Mouse (Mus musculus) intestine, embryonic 15.5 days (tissue): ENCODE data around the gene Thoc7. TPM values are rescaled to one million over a fixed set of nuclear protein-coding genes. Genes with fewer than 3 reads are reported as not detected.
"Not testable (repeated sequence)": the region's sequence is repeated elsewhere in the genome, so short reads cannot be mapped to it uniquely, and the experiment has no call there.

Experiments used
- ATAC-seq: fragments of 200-750 bp; cut with Nextera tagmentation; 2 replicates; pipeline ENCODE4 v1.8.0; 2017; ENCODE audit warnings: moderate TSS enrichment, moderate library complexity
- H3K27ac ChIP-seq: fragments of 300-500 bp; sonication (generic); 2 replicates; pipeline ENCODE4 v1.5.1; 2015; ENCODE audit warnings: mild to moderate bottlenecking, inconsistent platforms
- H3K27me3 ChIP-seq: fragments of 300-500 bp; sonication (generic); replicated peaks from 2 replicates; pipeline ENCODE4 v1.6.1; 2015; ENCODE audit warnings: inconsistent platforms
- H3K36me3 ChIP-seq: fragments of 300-500 bp; sonication (generic); 2 replicates; pipeline ENCODE4 v1.6.1; 2015; ENCODE audit warnings: inconsistent platforms
- H3K4me1 ChIP-seq: fragments of 300-500 bp; sonication (generic); replicated peaks from 2 replicates; pipeline ENCODE4 v1.6.1; 2015; ENCODE audit warnings: inconsistent platforms
- H3K4me2 ChIP-seq: fragments of 300-500 bp; sonication (generic); replicated peaks from 2 replicates; pipeline ENCODE4 v1.6.1; 2015; ENCODE audit warnings: mild to moderate bottlenecking, inconsistent platforms
- H3K4me3 ChIP-seq: fragments of 300-500 bp; sonication (generic); replicated peaks from 2 replicates; pipeline ENCODE4 v1.5.1; 2015; ENCODE audit warnings: inconsistent platforms
- H3K9ac ChIP-seq: fragments of 300-500 bp; sonication (generic); 2 replicates; pipeline ENCODE4 v1.6.1; 2015; ENCODE audit warnings: inconsistent platforms
- H3K9me3 ChIP-seq: fragments of 300-500 bp; sonication (generic); 2 replicates; pipeline ENCODE4 v1.6.1; 2016; ENCODE audit warnings: inconsistent platforms
- WGBS: fragments of 180-500 bp; shearing (Covaris S2); methylation state at CpG from one replicate; pipeline ENCODE4 v1.1.7; 2015; 5-methylcytosine and 5-hydroxymethylcytosine counted together
- polyA plus RNA-seq: library from polyadenylated mRNA; unstranded; fragments of >200 nt; fragmentation: Nextera tagmentation; extraction: Ambion mirVana; gene quantifications from 2 replicates; pipeline ENCODE4 v1.2.1, GENCODE M21; 2015

Gene Thoc7
- polyA plus RNA-seq, 1 experiment from 2014 or later: 196 TPM

DNA sequence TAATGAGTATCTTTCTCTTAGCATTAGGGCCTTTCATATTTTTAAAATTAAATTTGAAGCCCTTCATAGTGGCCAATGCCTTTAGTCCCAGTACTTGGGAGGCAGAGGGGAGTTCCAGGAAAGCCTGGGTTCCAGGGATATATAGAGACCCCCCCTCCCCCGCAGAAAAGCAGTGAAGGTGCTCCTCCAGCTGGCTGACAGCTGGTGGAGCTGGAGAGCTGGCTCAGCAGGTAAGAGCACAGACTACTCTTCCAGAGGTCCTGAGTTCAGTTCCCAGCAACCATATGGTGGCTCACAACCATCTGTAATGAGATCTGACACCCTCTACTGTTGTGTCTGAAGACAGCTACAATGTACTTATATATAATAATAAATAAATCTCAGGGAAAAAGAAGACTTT lies 6.0 kb upstream of the Thoc7 start:
- H3K9me3 ChIP-seq: no peaks in the 10 kb centered on the region
- H3K9ac ChIP-seq: no peak overlapping the region
- H3K4me1 ChIP-seq: peaks cover 6% of the 10 kb centered on the region
- WGBS: 37% methylated on average over 1 of the region's 1 CpGs
- H3K27me3 ChIP-seq: no peaks in the 10 kb centered on the region
- ATAC-seq: no peak
- no peak overlapping the region for H3K27ac ChIP-seq
- H3K4me2 ChIP-seq: no peak overlapping the region
- H3K4me3 ChIP-seq: no peak overlapping the region
- H3K36me3 ChIP-seq: no peaks in the 10 kb centered on the region

DNA sequence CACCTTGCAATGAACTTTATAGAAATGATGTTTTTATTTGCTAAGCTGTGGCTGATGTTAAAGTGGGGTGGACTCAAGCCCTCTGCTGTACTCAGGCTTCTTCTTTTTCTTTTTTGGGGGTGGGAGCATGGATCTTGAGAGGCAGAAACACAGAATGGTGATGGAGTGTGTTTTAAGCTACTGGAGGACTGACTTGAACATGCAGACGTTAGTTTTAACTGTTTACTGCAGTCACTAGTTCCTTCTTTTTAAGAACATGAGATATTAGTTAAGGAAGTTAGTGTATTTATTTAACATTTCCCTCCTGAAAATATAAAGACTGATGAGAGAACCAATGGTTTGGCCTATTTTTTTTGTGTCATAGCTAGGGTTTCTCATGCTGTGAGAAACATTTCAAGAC lies 1.9 kb upstream of the Thoc7 start:
- no peaks in the 10 kb centered on the region for H3K9me3 ChIP-seq
- H3K4me3 ChIP-seq: no peak overlapping the region
- WGBS: 45% methylated on average over 1 of the region's 1 CpGs
- no peak overlapping the region for H3K4me2 ChIP-seq
- no peak overlapping the region for H3K9ac ChIP-seq
- H3K4me1 ChIP-seq: peaks cover 6% of the 10 kb centered on the region; the same call in 1 of the 2 replicates
- no peak overlapping the region for H3K27ac ChIP-seq
- ATAC-seq: no peak
- H3K36me3 ChIP-seq: no peaks in the 10 kb centered on the region
- no peaks in the 10 kb centered on the region for H3K27me3 ChIP-seq

DNA sequence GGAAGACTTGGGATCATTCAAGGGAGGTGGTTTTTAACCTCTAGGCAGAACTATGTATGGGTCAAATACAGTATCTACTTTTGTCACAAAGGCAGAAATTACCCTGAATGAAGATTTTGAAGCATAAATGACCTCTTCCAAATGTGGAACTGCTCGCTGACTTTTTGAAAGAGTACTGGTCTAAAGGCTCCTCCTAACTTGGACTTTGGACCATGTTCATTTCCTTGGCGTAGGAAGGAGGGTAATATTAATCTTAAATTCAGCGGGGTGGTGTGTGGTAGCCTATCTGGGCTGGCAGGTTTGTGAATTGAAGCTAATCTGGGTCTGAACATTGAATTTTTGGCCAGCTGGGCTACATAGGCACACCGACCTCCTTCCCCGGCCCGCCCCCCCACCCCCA lies 824 bp upstream of the Thoc7 start:
- ATAC-seq: no peak
- Histone ChIP-seq H3K4me2 (peak overlapping the region; percentile 17; the same call in 1 of the 2 replicates), H3K27me3 (no peaks in the 10 kb centered on the region), H3K4me1 (peaks cover 6% of the 10 kb centered on the region; the same call in 1 of the 2 replicates), H3K9me3 (no peaks in the 10 kb centered on the region), H3K9ac (no peak overlapping the region), H3K4me3 (no peak overlapping the region), H3K27ac (no peak overlapping the region), H3K36me3 (no peaks in the 10 kb centered on the region)
- 75% methylated on average over 6 of the region's 6 CpGs for WGBS

DNA sequence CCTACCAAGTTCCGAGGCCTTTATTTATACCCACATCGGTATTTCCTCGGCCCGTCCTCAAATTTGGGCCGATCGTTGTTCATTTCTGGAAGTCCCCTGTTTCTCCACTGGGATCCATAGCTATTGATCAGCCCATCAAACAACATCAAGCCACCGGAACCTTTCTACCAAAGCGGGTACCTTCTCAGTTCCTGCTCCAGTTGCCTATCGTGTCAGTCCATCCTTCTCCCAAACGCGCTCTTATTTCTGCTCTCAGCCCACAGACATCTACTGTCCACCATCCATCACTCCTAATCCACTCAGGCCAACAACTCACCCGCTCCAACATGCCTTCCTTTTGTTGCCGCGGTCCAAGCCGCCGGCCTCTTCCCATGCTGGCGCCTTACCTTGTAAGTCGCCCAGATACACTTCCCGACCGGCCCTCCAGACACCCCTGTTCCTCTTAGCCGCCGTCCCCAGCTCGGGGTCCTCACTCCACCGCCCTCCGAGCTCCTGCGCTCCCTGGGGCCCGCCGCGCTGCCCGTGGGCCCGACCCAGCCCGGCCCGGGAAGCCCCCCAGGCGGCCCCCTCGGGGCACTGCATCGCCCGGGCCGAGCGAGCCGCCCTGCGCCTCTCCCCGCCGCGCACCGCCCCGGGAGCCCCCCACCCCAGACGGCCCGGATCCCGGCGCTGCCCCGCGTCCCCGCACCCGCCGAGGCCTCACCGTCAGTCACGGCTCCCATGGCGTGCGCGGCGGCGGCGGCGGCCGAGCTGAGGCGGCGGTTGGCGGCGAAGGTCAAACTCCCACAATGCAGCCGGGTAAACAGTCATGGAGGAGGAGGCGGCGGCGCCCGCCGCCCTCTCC lies 948 bp downstream of the Thoc7 start:
- no peaks in the 10 kb centered on the region for H3K36me3 ChIP-seq
- peak overlapping the region; percentile 96 for H3K9ac ChIP-seq
- ATAC-seq: peak; percentile 89
- no peaks in the 10 kb centered on the region for H3K9me3 ChIP-seq
- H3K4me1 ChIP-seq: 0 out of 2 replicates have a peak, but pooled peaks cover 6% of the 10 kb centered on the region
- peak overlapping the region; percentile 93 for H3K27ac ChIP-seq
- H3K27me3 ChIP-seq: no peaks in the 10 kb centered on the region
- peak overlapping the region; percentile 92 for H3K4me3 ChIP-seq
- peak overlapping the region; percentile 69 for H3K4me2 ChIP-seq
- under 1% methylated on average over 55 of the region's 75 CpGs for WGBS

DNA sequence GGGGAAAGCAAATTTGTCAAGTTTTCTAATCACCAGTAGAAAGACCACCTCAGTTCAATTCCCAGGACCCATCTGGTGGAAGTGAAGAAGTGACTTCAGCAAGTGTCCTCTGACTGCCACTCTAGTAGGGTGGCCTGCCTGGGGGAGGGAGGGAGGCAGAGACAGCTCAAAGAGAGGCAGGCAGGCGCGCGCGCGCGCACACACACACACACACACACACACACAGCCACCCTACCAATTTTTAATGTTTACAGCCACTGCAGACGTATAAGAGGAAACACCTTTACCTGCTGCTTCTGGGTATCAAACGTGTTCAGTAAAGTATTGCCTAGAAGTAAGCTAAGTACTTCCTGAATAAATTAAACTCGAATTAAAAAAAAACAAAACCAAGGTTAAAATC lies 1.6 kb downstream of the Thoc7 start:
- H3K27ac ChIP-seq: peak overlapping the region; percentile 93; the same call in 1 of the 2 replicates
- ATAC-seq: peak; percentile 30
- H3K4me2 ChIP-seq: peak overlapping the region; percentile 60
- no peaks in the 10 kb centered on the region for H3K9me3 ChIP-seq
- H3K27me3 ChIP-seq: no peaks in the 10 kb centered on the region
- H3K36me3 ChIP-seq: peaks cover 2% of the 10 kb centered on the region; the same call in 1 of the 2 replicates
- 0 out of 2 replicates have a peak, but pooled peaks cover 6% of the 10 kb centered on the region for H3K4me1 ChIP-seq
- H3K4me3 ChIP-seq: peak overlapping the region; percentile 92
- under 1% methylated on average over 9 of the region's 9 CpGs for WGBS
- H3K9ac ChIP-seq: peak overlapping the region; percentile 96

DNA sequence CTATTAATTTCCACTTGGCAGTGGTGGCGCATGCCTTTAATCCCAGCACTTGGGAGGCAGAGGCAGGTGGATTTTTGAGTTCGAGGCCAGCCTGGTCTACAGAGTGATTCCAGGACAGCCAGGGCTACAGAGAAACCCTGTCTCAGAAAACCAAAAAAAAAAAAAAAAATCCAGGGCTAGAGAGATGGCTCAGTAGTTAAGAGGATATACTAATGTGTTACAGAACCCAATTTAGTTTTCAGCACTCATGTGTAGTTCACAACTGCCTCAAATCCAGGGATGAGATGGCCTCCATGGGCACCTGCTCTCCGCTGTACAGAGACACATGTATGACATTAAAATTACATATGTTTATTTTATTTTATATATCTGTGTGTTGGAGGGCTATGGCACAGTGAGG lies 9.5 kb downstream of the Thoc7 start:
- H3K36me3 ChIP-seq: peaks cover 11% of the 10 kb centered on the region
- H3K27me3 ChIP-seq, H3K9ac ChIP-seq, ATAC-seq, H3K4me1 ChIP-seq, H3K27ac ChIP-seq, H3K9me3 ChIP-seq, H3K4me2 ChIP-seq, H3K4me3 ChIP-seq: not testable (repeated sequence)
- WGBS: 95% methylated on average over 3 of the region's 3 CpGs

DNA sequence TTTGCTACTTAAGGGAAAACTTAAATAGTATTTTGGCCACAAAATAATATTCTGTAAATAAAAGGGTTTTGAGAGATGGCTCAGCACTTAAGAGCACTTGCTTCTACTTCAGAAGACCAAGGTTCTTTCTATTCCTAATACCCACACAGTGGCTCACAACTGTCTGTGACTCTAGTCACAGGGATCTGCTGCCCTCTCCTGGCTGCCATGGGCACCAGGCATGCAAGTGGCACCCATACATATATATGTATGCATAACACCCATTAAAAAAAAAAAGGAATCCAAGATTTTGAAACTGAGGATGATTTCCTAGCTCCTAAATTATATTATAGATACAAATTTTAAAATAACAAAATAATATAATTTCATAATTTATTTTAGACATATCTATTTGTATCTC lies 11.3 kb downstream of the Thoc7 start:
- Histone ChIP-seq H3K36me3 (peaks cover 11% of the 10 kb centered on the region), H3K27ac (no peak overlapping the region), H3K27me3 (no peaks in the 10 kb centered on the region), H3K4me1 (no peaks in the 10 kb centered on the region), H3K9me3 (no peaks in the 10 kb centered on the region), H3K4me2 (no peak overlapping the region), H3K9ac (no peak overlapping the region), H3K4me3 (no peak overlapping the region)
- ATAC-seq: no peak

DNA sequence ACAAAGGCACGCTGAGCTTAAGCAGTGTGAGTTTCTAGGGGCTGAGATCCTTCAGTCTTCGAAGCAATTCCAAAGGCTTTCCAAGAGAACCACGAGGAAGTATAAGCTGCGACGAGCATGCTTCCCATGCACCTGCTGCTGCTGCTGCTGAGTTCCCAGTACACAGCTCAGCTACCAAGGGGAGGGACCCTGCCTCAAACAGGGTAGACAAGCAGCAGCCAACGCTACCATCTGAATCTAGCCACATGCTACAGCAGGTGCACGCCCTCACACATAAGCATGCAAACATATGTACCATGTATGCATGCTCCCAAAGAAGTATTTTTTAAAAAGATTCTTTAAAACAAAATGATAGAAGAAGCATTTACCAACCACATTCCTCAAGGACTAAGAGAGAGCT lies 13.3 kb downstream of the Thoc7 start:
- no peak overlapping the region for H3K4me3 ChIP-seq
- no peaks in the 10 kb centered on the region for H3K4me1 ChIP-seq
- 94% methylated on average over 7 of the region's 7 CpGs for WGBS
- H3K36me3 ChIP-seq: peaks cover 8% of the 10 kb centered on the region; the same call in 1 of the 2 replicates
- no peak for ATAC-seq
- no peaks in the 10 kb centered on the region for H3K27me3 ChIP-seq
- H3K4me2 ChIP-seq: no peak overlapping the region
- no peak overlapping the region for H3K27ac ChIP-seq
- H3K9me3 ChIP-seq: no peaks in the 10 kb centered on the region
- no peak overlapping the region for H3K9ac ChIP-seq

DNA sequence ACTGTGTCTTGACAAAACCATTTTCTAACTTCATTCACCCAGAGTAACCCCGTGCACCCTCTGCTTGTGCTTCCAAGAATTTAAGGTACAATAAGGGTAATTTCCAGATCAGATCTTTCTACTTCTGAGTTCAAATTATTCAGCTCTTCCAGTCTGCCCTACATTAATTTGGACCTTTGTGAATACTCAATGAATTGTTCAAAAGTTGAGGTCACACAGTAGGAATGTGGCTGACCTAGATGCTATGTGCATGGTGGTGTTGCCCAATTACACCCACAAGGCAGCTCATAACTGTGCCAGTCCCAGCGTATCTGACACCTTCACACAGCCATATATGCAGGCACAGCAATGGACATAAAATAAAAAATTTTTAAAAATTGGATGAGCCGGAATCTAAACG lies 17.0 kb downstream of the Thoc7 start:
- Histone ChIP-seq H3K4me3 (no peak overlapping the region), H3K27ac (no peak overlapping the region), H3K4me1 (no peaks in the 10 kb centered on the region), H3K27me3 (no peaks in the 10 kb centered on the region), H3K9me3 (no peaks in the 10 kb centered on the region), H3K4me2 (no peak overlapping the region), H3K36me3 (peaks cover 3% of the 10 kb centered on the region; the same call in 1 of the 2 replicates), H3K9ac (no peak overlapping the region)
- no peak for ATAC-seq
- 97% methylated on average over 4 of the region's 4 CpGs for WGBS

DNA sequence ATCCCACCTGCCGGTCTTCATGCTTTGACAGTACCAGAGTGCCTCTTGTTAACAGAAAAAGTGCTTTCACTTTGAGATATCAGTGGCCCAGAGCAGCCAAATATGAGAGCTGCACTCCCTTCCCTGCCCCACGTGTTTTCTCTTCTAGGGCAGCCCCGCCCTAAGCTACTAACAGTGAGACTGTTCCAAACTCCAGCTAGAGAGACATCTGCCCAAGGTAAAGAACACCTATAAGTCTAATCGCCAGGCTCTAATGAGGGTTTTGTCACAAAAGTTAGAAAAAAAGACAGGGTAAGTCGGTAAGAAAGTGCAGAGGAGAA lies 27.6 kb downstream of the Thoc7 start:
- Histone ChIP-seq H3K36me3 (no peaks in the 10 kb centered on the region), H3K27ac (no peak overlapping the region), H3K4me3 (peak overlapping the region; percentile 27; the same call in 1 of the 2 replicates), H3K9me3 (no peaks in the 10 kb centered on the region), H3K4me1 (no peaks in the 10 kb centered on the region; the same call in 1 of the 2 replicates), H3K27me3 (no peaks in the 10 kb centered on the region), H3K9ac (no peak overlapping the region), H3K4me2 (peak overlapping the region; percentile 72)
- 41% methylated on average over 5 of the region's 5 CpGs for WGBS
- peak; percentile 36; the same call in 1 of the 2 replicates for ATAC-seq

DNA sequence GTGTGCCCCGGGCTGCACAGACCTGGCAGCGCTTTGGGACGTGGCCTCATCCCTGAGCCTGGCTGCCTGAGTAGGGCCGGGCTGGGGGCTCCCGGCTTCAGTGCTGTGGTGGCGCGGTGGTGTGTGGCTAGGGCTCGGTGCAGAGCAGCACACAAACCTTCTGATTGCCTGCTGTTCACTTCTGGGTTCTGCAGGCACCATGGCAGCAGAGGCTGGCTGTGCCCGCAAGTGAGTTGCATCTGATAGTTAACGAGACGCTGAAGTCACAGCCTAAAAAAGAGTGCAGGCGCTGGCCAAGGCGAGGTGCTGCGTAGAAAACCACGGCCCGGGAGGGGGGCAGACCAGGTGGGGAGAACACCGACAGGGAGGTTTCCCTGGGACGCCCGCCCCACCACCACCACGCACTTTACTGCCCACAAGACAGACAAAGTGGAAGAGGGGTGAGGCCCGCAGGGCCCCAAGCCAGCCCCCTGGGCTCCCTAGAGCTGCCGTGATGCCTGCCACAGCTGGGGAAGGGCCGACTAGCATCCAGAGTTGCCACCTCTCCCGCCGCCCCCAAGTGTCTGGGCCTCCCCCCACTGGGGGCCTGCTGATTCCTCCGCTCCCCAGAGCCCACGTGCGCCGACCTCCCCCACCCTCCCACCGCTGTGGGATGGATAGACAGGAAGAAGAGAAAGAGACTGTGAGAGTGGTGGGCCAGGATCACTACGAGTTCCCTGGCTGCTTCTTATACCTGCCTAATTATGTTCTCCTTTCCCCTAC lies 28.2 kb downstream of the Thoc7 start:
- WGBS: 36% methylated on average over 31 of the region's 31 CpGs
- H3K36me3 ChIP-seq: no peaks in the 10 kb centered on the region
- no peaks in the 10 kb centered on the region; the same call in 1 of the 2 replicates for H3K4me1 ChIP-seq
- H3K4me2 ChIP-seq: peak overlapping the region; percentile 72
- peak overlapping the region; percentile 27 for H3K4me3 ChIP-seq
- peak; percentile 65 for ATAC-seq
- no peaks in the 10 kb centered on the region for H3K9me3 ChIP-seq
- peak overlapping the region; percentile 32 for H3K9ac ChIP-seq
- no peak overlapping the region for H3K27ac ChIP-seq
- no peaks in the 10 kb centered on the region for H3K27me3 ChIP-seq

DNA sequence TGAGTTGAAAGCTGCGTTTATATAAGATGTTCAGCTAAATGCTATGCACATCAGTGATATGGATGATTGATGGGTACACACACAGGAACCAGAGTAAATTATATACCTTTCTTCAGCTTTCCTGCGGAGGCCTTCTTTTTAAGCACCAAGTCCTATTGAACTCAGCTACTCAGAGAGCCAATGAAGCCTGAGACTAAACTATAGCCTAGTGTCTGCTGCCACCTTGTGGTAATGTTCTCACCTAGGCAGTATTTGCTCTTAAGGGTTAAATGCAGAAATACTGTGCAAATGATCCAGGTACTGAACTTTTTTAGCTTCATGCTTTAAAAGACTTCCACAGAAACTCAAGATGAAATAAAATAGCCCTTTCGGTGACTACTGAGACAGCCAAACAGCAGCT lies 44.0 kb downstream of the Thoc7 start:
- Histone ChIP-seq H3K27me3 (no peaks in the 10 kb centered on the region), H3K9ac (no peak overlapping the region), H3K36me3 (no peaks in the 10 kb centered on the region), H3K4me3 (no peak overlapping the region), H3K27ac (no peak overlapping the region), H3K4me1 (no peaks in the 10 kb centered on the region), H3K9me3 (no peaks in the 10 kb centered on the region), H3K4me2 (no peak overlapping the region)
- WGBS: 37% methylated on average over 3 of the region's 3 CpGs
- peak; percentile 65 for ATAC-seq
